Mouse (Mus musculus): ENCODE measurements at regions not wholly inside any gene's neighbourhood (a gene's known extent, or its start where the extent isn't known, plus 50 kb on each side); places are given as distances from the start of the nearest gene placed in this dataset.

DNA sequence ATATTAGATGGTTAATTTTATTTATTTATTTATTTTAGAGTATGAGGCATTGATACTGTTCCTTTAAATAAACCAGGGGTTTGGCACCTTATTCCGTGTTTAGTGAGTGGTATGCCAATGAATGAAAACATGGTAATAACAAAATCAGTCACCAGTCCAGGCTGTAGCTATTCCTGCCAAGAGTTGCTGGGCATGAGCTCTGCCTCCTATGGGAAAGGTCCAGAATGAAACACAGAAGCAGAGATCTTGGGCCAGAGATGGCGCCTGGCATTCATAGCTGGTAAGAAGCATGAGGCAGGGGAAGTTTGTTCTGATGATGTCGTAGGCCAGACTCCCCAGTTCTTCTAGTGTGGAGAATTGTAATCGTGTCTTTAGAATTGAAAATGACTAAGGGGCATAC, 190.9 kb upstream of the N4bp1 start:
- TF ChIP-seq POLR2A (IDR thresholded peaks at IDR 0.05; ENCODE audit: borderline replicate concordance, extremely low read depth, low read depth, low read length) (no peak), CTCF (IDR thresholded peaks at IDR 0.05; ENCODE audit: insufficient read depth, low read length) (no peak)

Data from lung, adult 2 months (tissue).